8 mouse cellular contexts compared by ENCODE assay signal in genomic region chr2:160887859-160888258, GRCm38 (mm10). TPM values are rescaled to one million over a fixed set of nuclear protein-coding genes. Genes with fewer than 3 reads are reported as not detected.
DNase-seq lines count a peak whose midpoint lies in the region; ATAC-seq lines count a peak whose summit lies in the region.

No protein-coding gene starts in this region.

- H3K27ac ChIP-seq in embryonic facial prominence, embryonic 12.5 days: no peak overlapping the region
- H3K27ac ChIP-seq in liver, embryonic 13.5 days: no peak overlapping the region
- H3K27ac ChIP-seq in neural tube, embryonic 13.5 days (replicated peaks): no peak overlapping the region

- peak overlapping the region; percentile 15 for H3K9ac ChIP-seq in embryonic facial prominence, embryonic 12.5 days
- peak overlapping the region; percentile 52 for H3K9ac ChIP-seq in liver, embryonic 13.5 days
- peak overlapping the region; percentile 55 for H3K9ac ChIP-seq in neural tube, embryonic 13.5 days

- peak; percentile 82 for ATAC-seq in embryonic facial prominence, embryonic 12.5 days (ENCODE audit: insufficient number of reproducible peaks, insufficient read depth, low FRiP score, low TSS enrichment)
- ATAC-seq in liver, embryonic 13.5 days (ENCODE audit: low read depth): peak; percentile 76
- peak; percentile 66; the same call in 1 of the 2 replicates for ATAC-seq in neural tube, embryonic 13.5 days (ENCODE audit: low read depth)

- H3K27me3 ChIP-seq in embryonic facial prominence, embryonic 12.5 days: no peaks in the 10 kb centered on the region
- H3K27me3 ChIP-seq in liver, embryonic 13.5 days: 0 out of 2 replicates have a peak, but pooled peaks cover 7% of the 10 kb centered on the region
- H3K27me3 ChIP-seq in neural tube, embryonic 13.5 days: peaks cover 20% of the 10 kb centered on the region

- peak overlapping the region; percentile 43 for H3K4me3 ChIP-seq in embryonic facial prominence, embryonic 12.5 days
- H3K4me3 ChIP-seq in liver, embryonic 13.5 days (replicated peaks): peak overlapping the region; percentile 57
- peak overlapping the region; percentile 40 for H3K4me3 ChIP-seq in neural tube, embryonic 13.5 days

- WGBS in embryonic facial prominence, embryonic 12.5 days: under 1% methylated on average over 26 of the region's 26 CpGs
- WGBS in liver, embryonic 13.5 days (ENCODE audit: insufficient replicate concordance): under 1% methylated on average over 26 of the region's 26 CpGs
- WGBS in neural tube, embryonic 13.5 days: under 1% methylated on average over 26 of the region's 26 CpGs

- DNase-seq in urinary bladder, adult 18-20 months (ENCODE audit: low spot score in 2 of 2): peak; percentile 61 to 73
- no peak for DNase-seq in urinary bladder, adult 2 months (ENCODE audit: low spot score)
- peak; percentile 62 for DNase-seq in induced T-regulatory cell, adult 2 months (ENCODE audit: low read depth)
- DNase-seq in liver, embryonic 13.5 days: peak; percentile 46
- DNase-seq in left cerebral cortex, adult 11 months (ENCODE audit: low spot score): no peak
- no peak for DNase-seq in adrenal gland, postnatal 4 days (ENCODE audit: low spot score in 2 of 2)

- H3K4me2 ChIP-seq in embryonic facial prominence, embryonic 12.5 days (replicated peaks): peak overlapping the region; percentile 91
- H3K4me2 ChIP-seq in liver, embryonic 13.5 days: peak overlapping the region; percentile 75
- peak overlapping the region; percentile 79 for H3K4me2 ChIP-seq in neural tube, embryonic 13.5 days

- H3K9me3 ChIP-seq in embryonic facial prominence, embryonic 12.5 days: no peaks in the 10 kb centered on the region
- no peaks in the 10 kb centered on the region for H3K9me3 ChIP-seq in liver, embryonic 13.5 days (replicated peaks)
- no peaks in the 10 kb centered on the region for H3K9me3 ChIP-seq in neural tube, embryonic 13.5 days

- no peaks in the 10 kb centered on the region; the same call in 1 of the 2 replicates for H3K4me1 ChIP-seq in embryonic facial prominence, embryonic 12.5 days
- peaks cover 12% of the 10 kb centered on the region for H3K4me1 ChIP-seq in liver, embryonic 13.5 days (replicated peaks)
- H3K4me1 ChIP-seq in neural tube, embryonic 13.5 days (replicated peaks): peaks cover 16% of the 10 kb centered on the region

- H3K36me3 ChIP-seq in embryonic facial prominence, embryonic 12.5 days: no peaks in the 10 kb centered on the region
- no peaks in the 10 kb centered on the region for H3K36me3 ChIP-seq in liver, embryonic 13.5 days
- H3K36me3 ChIP-seq in neural tube, embryonic 13.5 days: no peaks in the 10 kb centered on the region

RNA-seq across cellular contexts. Expression of gene Lpin3, which starts 7.4 kb away (rescaled TPM):
- polyA plus RNA-seq in urinary bladder, adult 2 months (2012; rRNA removed): 21.1 and 28.2 TPM in 2 replicates
- polyA plus RNA-seq in embryonic facial prominence, embryonic 12.5 days (2016; fragmentation: Nextera tagmentation; extraction: Ambion mirVana): 2.1 and 2.7 TPM in 2 replicates
- 0.55 and 0.80 TPM in 2 replicates for polyA plus RNA-seq in liver, embryonic 13.5 days (2015; fragmentation: Nextera tagmentation; extraction: Ambion mirVana)
- 0.29 and 0.41 TPM in 2 replicates for polyA plus RNA-seq in neural tube, embryonic 13.5 days (2015; fragmentation: Nextera tagmentation; extraction: Ambion mirVana)
- total RNA-seq in adrenal gland, postnatal 4 days (2021): 10 to 100 TPM; 44.6 to 45.1 TPM

RNA-seq across cellular contexts. Expression of gene Zhx3, which starts 15.1 kb away (rescaled TPM):
- polyA plus RNA-seq in urinary bladder, adult 2 months (2012; rRNA removed): 5.7 and 10.5 TPM in 2 replicates
- 12.0 and 12.2 TPM in 2 replicates for polyA plus RNA-seq in embryonic facial prominence, embryonic 12.5 days (2016; fragmentation: Nextera tagmentation; extraction: Ambion mirVana)
- 2.0 and 2.1 TPM in 2 replicates for polyA plus RNA-seq in liver, embryonic 13.5 days (2015; fragmentation: Nextera tagmentation; extraction: Ambion mirVana)
- polyA plus RNA-seq in neural tube, embryonic 13.5 days (2015; fragmentation: Nextera tagmentation; extraction: Ambion mirVana): 14.9 and 15.8 TPM in 2 replicates
- 10 to 100 TPM; 71.5 to 73.3 TPM for total RNA-seq in adrenal gland, postnatal 4 days (2021)

RNA-seq across cellular contexts. Expression of gene Emilin3, which starts 24.3 kb away (rescaled TPM):
- polyA plus RNA-seq in urinary bladder, adult 2 months (2012; rRNA removed): 0.09 and 0.17 TPM in 2 replicates
- polyA plus RNA-seq in embryonic facial prominence, embryonic 12.5 days (2016; fragmentation: Nextera tagmentation; extraction: Ambion mirVana): 20.5 and 22.3 TPM in 2 replicates
- 0.38 and 0.53 TPM in 2 replicates for polyA plus RNA-seq in liver, embryonic 13.5 days (2015; fragmentation: Nextera tagmentation; extraction: Ambion mirVana)
- polyA plus RNA-seq in neural tube, embryonic 13.5 days (2015; fragmentation: Nextera tagmentation; extraction: Ambion mirVana): 0.87 and 1.8 TPM in 2 replicates
- 1 to 10 TPM; 1.7 to 1.8 TPM for total RNA-seq in adrenal gland, postnatal 4 days (2021)

Comparison
In these comparisons a context has a peak if more than half of its experiments do, and no peak if none do; other contexts are left out.
1. DNase-seq: peak in urinary bladder, adult 18-20 months (2 of 2), induced T-regulatory cell, adult 2 months (single experiment) and liver, embryonic 13.5 days (single experiment); none in urinary bladder, adult 2 months (single experiment), left cerebral cortex, adult 11 months (single experiment) and adrenal gland, postnatal 4 days (0 of 2).
2. Peak in every context shown above with its lines, with median percentiles within 50 percentile points of each other: ATAC-seq, H3K4me2 ChIP-seq, H3K4me3 ChIP-seq and H3K9ac ChIP-seq.